Mouse (Mus musculus) lung, adult 18-20 months (tissue): ENCODE data around the gene Kcnip4.
A peak's percentile ranks its signal among the peaks of the same experiment; 100 is the strongest.

ENCODE experiments used
- DNase-seq, 2 experiments: peaks; one replicate each; pipeline ENCODE4 v3.0.0; 2022; ENCODE audit warnings: mixed read lengths in 2 of 2

Gene Kcnip4

DNA sequence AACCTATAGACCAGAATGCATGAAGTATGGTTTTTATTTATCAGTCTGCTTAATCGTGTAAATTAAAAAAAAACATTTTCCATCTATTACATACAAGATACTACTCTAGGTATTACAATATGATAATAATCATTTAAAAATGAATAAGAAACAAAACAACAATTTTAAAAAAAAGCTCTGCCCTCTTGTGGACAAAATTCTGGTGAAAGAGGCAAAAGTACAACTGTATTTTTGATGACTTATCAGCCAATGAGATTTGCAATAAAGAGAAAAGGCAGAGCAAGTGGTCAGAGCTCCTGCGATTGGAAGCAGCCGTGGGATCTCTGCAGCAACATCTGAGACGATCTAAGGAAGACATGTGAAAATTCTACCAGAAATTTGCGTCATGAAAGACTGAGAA, 172.6 kb downstream of the Kcnip4 start:
- DNase-seq = no peak

DNA sequence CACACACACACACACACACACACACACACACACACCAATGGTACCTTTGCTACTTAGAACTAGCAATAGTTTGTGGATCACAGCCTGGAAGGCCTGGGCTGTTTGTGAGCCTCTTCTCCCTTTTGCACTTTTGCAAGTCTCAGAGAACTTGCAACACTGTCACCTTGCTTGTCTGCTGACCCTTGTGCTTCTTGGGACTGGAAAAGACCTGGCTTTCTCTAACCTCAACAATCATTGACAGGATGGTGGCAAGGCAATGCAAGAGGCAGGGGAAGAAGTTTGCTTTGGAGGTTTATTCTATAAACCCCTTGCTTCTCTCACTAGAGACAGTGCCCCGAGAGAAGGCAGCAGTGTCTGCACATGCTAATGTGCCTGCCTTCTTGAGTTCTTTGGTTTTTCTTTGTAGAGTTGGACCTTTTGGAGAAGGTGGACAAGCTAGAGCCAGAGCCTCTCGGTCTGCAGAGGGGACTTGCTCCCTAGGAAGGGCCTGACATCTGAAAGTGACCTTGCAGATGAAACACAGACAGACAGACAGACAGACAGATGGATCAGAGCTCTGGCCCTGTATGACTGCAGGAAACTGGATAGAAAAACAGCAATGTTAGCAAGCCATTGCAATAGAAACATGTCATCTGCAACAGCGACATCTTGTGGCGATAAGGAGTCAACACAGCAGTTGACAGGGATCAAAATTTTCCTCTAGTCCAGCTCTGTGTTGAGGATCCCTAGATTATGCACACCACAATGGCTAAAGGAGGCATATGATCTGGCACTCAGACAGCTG, 174.4 kb downstream of the Kcnip4 start:
- DNase-seq = peak in 1 of 2 experiments; percentile 4

DNA sequence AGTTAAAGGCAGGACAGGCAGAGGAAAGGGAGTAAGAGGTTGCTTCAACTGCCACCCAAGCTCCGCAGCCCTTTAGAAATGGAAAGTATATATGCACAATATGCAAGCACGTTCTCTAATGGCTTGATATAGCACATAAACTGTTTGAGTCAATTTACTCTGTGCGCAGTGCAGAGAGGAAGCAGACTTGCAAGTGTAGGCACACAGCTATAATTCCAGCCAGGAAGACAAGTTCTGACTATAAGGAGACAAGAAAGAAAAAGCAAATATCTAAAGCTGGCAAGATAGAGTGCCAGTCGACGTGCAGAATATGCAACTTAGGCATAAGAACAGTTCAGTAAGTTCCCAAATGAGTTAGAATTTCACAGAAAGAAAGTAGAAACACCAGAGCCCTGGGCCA, 175.2 kb downstream of the Kcnip4 start:
- DNase-seq = no peak

DNA sequence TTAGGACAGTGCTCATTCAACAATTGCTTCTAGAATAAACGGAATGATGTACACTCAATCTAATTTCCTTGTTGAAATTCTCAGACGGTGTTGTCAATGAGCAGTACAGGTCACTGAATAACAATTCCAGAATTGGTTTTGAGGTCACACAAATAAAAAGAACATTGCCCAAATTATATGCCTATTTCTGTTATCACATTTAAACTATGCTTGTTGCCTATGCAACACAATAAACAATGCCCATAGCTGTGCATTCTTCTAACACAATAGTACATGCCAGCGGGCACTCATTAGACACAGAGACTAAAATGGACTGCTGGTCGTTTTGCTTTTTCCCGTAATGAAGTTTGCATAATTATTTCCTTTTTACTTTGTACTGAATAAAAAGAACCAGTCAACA, 176.2 kb downstream of the Kcnip4 start:
- DNase-seq = no peak

DNA sequence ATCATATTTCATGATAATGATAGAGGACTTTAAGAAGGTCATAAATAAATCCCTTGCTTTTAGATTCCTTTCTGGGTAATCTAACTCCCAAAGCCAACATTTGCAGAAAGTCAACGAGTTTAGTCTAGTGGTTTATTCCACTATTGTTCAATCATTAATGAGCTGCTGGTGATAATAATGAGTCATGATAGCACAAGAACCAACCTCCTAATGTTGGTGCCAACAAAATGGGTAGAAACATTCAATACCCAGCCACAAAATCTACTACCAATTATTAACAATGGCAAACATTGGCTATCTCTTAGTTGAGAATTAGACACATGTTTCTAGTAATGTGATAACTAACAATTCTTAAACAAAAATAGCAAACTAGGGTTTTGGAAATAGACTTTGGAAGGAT, 180.1 kb downstream of the Kcnip4 start:
- DNase-seq = no peak

DNA sequence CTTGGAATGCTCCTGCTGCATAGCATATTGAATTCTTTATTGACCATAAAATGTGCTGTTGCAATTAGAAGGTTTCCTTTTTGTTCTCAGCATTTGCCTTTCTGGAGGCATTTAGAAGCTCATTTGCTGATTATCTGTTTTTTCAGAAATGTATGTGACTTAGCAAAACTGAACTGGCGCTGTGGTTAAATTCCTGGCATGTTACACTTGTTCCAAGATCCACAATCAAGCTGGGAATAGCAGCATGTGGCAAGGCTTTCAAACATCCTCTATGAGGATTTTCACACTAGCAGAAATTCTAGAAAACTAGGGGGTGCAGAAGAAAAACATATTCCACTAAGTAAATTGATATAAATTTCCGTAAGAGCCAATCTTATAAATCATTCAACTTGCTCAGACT, 187.5 kb downstream of the Kcnip4 start:
- no peak for DNase-seq

DNA sequence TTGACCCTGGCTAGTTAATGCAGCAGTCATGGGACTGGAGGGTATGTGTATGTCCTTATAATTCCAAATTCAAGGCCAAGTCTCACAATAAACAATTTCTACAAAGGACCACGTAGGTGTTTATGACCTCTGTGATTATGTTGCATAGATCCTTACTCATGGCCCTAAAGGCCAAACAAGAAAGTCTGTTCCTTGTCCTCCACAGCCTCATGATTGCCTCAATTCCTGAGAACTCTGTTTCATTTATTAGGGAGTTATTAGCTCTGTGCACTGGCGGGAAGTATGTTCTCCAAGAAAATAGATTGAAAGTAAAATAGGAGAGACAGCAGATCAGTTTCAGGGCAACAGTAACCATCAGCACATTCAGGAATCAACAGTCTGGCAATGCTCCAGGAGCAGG, 191.6 kb downstream of the Kcnip4 start:
- DNase-seq = no peak

DNA sequence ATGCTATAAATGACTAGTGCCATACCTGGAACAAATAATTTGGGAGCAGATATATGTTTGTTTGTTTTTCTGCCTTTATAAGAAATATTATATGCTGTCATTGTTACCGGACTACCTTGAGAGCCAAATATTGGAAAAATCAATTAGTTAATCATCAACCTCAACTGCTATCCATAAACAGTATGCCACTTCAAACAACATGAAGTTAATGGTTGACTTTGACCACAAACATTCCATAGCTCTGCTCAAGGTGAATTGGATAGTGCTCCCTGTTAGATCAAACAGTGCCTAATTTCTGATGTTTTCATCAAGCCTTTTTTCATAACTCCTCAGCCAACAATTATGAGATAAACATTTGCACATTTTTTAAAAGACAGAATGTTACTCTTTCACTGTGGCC, 195.7 kb downstream of the Kcnip4 start:
- DNase-seq = no peak

DNA sequence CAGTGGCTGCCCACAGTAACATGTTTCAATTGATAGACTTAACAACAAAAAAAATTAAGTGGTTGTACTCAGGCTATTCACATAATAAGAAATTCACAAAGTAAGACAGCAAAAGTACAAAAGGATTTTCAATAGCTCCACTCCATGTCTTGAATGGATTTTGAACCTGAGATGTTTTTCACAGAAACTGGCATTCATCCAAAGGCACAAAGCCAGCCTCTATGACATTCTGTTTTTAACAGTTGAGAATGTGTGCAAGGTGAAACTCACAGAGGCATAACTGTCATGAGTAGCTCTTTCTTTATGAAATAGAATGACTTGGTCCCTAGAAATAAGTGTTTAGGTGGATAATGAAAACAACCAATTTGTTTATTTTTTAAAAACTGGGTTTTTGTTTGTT, 206.0 kb downstream of the Kcnip4 start:
- no peak for DNase-seq

DNA sequence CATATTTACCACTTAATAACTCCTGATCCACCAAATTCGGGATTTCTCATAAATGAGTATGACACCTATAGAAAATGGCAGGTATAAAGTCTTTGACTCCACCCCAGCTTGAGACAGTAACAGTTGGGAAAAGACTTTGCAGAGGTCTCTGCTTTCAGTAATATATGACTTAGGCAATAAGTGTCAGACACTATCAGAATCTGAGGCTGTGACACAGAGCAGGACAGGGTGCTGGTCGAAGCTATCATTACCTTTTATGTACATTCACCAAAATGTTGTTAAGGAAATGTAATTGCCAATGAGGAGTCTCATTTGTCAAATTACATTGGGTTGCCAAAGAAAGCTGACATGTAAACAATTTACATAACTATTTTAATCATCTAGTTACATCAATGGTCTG, 206.8 kb downstream of the Kcnip4 start:
- no peak for DNase-seq

DNA sequence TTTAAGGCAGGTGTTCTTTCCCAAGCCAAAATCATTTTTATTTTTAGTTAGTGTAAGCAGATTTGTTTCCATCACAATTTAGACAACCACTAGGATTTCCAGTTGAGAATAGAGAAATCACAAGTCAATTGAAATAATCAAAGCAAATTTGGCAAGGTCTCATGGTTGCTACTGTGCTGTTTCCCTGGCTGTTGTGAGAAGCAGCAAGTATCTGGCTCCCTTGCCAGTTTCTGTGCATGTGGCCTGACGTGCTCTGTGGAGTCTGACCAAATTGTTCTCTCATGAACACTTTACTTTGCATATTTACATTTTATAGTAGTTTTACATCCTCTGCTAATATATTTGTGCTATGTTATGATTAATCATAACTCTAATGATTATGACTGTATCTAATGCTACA, 217.9 kb downstream of the Kcnip4 start:
- no peak for DNase-seq

DNA sequence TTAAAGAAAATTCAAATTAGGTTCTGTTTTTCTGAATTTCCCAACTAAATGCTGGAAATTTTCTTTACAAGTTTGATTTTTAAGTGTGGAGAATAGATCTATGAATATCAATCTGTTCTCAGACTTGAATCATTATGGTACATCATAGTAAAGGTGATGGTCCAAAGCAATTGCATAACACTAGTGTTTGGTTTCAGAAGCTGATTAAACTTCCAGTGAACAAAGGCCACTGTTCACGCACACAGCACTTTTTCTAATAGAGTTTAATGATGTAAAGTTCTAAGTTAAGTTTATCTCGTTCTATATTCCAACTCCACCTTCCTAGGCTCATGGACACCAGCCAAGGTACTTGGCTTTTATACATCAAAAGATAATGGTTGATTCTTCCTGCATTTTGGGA, 219.4 kb downstream of the Kcnip4 start:
- no peak for DNase-seq

DNA sequence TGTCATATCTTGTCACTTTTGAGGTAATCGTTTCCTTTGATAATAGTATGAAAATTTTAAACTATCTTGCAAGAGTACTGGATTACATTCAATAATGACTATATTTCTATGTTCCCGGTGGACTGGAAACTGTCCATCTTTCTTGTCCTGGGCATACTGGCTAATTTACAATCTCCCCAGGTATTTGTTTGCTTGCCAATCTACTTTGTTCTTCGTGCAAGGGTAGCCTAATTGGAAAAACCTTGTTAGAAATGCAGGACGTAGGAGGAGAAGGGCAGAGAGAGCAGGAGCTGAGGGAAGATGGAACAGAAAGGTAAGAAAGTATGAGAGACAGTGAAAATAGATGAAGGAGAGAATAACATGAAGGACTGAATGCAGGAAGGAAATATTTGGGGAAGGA, 226.1 kb downstream of the Kcnip4 start:
- no peak for DNase-seq

DNA sequence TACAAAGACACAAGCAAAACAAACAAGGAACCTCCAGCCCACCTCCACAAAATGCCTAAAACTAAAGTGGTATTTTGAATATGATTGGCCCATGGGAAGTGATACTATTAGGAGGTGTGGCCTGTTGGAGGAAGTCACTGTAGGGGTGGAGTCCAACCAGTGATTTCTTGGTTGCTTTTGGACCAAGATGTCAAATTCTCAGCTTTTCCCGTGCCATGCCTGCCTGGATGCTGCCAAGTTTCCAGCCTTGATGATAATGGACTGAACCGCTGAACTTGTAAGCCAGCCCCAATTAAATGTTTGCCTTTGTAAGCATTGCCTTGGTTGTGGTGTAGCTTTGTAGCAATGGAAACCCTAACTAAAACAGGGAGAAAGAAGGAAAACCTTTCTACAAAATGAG, 232.3 kb downstream of the Kcnip4 start:
- no peak for DNase-seq

DNA sequence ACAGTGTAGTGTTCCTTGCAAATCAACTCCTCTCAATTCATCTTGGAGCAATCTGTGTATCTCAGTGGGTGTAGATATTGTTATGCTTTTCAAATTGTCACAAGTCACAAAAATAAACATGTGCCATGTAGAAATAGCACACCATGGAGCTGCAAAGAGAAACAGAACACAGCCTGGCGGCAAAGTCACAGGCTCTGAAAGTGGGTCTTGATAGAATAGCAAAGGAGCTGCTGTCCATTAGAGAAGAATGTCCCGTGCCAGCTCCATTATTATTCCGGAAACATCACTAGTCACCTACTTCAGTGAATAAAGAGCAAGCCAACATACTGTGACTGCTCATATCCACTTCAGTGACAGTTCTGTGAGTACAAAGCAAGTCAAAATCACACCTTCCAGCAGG, 232.9 kb downstream of the Kcnip4 start:
- DNase-seq = no peak

DNA sequence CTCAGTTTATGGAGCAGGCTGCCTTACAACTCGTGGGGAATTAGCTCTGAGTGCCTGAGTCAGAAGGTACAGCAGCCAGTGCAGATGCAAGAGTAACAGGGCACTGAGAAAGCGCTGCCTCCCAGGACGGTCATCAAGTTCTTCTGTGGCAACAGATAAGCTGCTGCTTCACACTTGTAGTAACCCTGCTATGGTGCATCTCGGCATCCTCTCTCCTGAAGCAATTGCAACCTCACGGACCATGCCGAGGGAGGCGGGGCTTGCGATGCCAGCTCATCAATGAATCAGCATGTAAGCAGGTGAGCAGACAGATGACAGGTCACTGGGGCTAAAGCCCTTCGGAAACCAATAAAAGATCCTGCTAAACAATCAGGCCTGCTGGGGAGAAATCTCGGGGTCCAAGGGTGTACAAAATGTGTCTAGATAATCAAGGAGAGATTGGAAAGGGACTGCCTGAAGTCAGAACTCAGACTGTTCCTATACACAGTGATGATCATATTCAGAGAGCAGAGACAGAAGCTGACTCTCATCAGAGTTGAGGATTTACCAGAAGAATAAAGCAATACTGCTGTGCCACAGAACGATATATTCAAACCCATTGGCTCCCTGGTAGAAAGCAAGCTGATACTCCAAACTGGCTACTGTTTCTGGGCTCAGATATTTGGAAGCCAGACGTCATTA, 239.1 kb downstream of the Kcnip4 start:
- DNase-seq = peak in 1 of 2 experiments; percentile 0

DNA sequence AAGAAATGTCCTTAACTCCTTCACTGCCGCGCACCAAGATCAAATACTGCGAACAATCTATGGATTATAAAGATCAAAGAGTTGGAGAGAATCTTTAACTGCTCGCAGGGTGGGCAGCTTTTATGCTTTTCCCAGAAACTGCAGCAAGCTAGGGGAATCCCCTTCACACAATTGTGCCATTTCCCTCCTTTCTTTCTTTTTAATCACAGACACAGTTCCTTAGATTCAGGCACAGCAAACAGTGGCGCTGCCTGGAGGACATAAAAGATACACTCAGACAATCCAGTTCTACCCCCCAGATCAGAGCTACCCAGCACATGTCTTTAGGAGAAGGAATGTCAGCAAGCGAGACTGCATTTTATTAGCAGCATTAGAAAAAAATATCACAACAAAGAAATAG, 239.9 kb downstream of the Kcnip4 start:
- DNase-seq = no peak

DNA sequence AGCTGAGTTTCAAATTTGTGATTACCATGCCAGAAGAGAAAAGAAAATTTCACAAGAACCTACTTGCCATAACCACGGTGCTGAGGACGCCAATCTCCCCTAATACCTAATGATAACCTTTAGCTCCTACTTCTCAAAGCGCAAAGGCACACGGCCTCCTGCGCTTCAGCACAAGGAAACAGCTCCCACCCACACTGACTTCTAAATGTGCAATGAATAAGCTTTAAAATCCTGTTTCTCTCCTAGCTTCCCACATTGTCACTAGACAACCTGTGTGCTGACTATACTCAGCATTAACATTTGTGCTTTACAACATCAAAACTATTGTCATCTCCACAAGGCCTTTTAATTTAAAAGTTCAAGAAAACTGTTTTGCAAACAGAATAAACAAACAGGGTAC, 241.3 kb downstream of the Kcnip4 start:
- no peak for DNase-seq

DNA sequence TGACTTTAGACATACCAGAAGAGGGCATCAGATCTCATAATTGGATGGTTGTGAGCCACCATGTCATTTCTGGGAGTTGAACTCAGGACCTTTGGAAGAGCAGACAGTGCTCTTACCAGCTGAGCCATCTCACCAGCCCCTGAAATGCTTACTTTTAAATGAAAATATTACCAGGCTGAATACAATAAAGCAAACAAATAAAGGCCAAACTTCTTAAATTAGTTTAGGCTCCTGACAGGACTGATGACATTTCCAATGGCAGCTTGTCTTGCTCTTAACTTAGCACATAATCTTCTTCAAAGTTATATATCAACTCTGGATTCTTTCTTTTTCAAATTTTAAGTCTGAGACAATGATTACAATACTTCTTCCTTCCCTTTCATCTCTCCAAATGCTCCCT, 252.8 kb downstream of the Kcnip4 start:
- DNase-seq = no peak

DNA sequence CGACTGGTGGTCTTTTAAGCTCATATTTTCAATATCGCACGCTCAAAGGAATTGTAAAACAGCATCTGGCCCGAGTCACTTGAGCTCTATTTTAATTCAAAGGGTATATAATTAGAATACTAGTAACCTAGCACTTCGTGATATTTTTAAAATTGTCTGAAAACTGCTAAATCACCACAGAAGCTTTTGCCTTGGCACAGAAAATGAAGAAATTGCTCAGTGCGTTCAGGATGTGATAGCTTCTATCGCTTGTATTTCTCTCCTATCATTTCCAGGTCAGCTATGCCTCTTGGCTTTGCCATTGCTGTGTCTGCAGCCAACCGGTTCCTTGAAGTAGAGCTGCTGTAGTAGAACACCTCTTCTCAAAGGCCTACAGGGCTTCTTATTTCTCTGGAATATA, 255.9 kb downstream of the Kcnip4 start:
- no peak for DNase-seq

DNA sequence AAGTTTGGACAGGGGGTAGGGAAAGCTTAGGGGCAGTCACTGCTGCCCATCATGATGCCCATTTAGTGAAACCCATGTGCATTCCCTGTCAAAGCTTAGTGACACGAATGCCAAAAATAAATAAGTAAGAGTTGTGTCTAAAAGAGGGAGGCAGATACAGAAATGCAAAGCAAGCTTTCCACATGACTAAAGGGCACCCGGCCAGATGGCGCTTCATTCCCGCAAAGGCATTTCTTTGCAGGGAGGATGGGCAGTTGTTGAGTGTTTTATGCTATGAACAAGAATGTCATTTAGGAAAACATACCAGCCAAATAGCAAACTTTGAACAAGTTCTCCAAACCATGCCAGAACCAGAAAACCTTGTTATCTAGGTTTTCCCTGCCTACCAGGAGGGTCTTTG, 265.4 kb downstream of the Kcnip4 start:
- no peak for DNase-seq

DNA sequence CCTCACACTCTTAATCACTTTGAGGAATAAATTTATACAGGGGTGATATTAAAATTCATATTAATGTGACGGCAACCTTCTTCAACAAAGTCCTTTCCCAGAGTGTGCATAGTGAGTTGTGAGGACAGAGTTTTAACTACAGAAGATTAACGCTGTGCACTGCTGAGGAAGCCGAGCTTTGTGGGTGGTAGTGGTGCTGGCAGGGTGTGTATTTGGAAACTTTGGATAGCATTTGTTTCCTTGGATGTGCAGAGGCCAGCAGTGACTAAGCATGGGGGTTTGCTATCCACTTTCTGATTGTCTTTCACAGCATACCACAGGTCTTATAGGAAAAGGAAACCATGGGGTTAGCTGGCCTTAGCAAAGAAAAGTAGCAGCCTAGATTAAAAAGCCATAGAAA, 267.9 kb downstream of the Kcnip4 start:
- no peak for DNase-seq

DNA sequence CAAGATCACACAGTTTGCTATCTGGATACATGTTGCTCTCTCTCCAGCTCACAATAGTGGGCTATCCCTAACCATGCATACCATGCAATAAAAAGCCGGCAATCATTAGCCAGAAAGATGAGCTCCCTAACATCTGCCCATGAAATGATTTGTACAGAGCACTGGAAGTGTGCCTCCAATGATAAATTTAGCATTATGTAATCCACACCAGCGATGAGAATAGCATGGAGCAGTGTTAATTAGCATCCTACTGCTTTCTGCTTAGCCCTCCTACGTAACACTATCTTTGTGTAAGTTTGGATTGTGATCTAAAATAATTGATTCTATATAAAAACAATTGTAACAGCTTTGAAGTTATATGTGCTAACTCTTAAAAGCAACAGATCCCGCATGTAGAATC, 268.7 kb downstream of the Kcnip4 start:
- DNase-seq = no peak

DNA sequence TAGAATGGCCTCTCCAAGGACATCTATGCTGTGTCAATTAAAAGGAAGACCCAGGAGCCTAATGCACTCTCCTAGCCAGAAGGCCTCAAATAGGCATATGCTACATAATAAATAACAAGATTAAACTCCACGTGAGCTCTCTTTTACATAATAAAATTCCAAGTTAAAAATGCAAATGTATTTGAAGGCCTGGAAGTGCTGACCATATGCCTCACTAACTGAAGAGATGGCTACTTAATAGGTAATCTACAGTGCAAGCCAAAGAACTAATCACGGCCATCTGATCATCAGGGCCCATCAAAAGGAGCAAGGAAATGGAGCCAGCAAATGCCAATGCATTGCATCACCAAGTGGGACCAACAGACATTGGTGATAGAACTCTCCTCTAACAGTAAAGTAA, 277.6 kb downstream of the Kcnip4 start:
- DNase-seq = no peak

DNA sequence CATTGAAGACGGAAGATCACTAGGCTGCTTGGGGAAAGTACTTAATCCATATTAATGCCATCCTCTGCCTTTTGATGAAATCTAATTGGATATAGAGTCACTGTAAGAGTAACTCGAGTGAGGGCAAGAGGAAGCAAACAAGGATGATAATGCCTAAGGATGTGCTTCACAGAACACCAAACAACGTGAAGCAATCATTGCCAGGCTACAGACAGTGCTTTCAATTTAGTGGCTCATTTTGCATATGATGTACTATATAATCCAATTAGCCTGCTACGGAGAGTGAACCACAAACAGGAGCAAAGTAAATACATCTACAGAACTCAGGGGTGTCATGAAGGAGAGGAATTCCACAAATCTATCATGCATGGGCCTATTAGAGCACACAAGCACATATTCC, 280.3 kb downstream of the Kcnip4 start:
- no peak for DNase-seq
